Mouse (Mus musculus) forebrain, embryonic 13.5 days (tissue): ENCODE data around the gene Slc22a2. TPM values are rescaled to one million over a fixed set of nuclear protein-coding genes. Genes with fewer than 3 reads are reported as not detected.
"Not testable (repeated sequence)": the region's sequence is repeated elsewhere in the genome, so short reads cannot be mapped to it uniquely, and the experiment has no call there.

Source experiments
- ATAC-seq: fragments of 200-750 bp; cut with Nextera tagmentation; 2 replicates; pipeline ENCODE4 v1.8.0; 2017
- H3K27ac ChIP-seq: fragments of 300-500 bp; sonication (generic); 2 replicates; pipeline ENCODE4 v1.5.1; 2015; ENCODE audit warnings: inconsistent platforms, mild to moderate bottlenecking, moderate library complexity
- H3K27me3 ChIP-seq: fragments of 300-500 bp; sonication (generic); 2 replicates; pipeline ENCODE4 v1.6.1; 2015; ENCODE audit warnings: mild to moderate bottlenecking, inconsistent platforms
- H3K36me3 ChIP-seq: fragments of 300-500 bp; sonication (generic); 2 replicates; pipeline ENCODE4 v1.6.1; 2015; ENCODE audit warnings: mild to moderate bottlenecking, inconsistent platforms; ENCODE audit not compliant: poor library complexity, severe bottlenecking
- H3K4me1 ChIP-seq: fragments of 300-500 bp; sonication (generic); 2 replicates; pipeline ENCODE4 v1.6.1; 2015; ENCODE audit warnings: inconsistent platforms
- H3K4me2 ChIP-seq: fragments of 300-500 bp; sonication (generic); 2 replicates; pipeline ENCODE4 v1.6.1; 2015; ENCODE audit warnings: inconsistent platforms, mild to moderate bottlenecking, moderate library complexity
- H3K4me3 ChIP-seq: fragments of 300-500 bp; sonication (generic); 2 replicates; pipeline ENCODE4 v1.5.1; 2015; ENCODE audit warnings: mild to moderate bottlenecking, inconsistent platforms
- H3K9ac ChIP-seq: fragments of 300-500 bp; sonication (generic); 2 replicates; pipeline ENCODE4 v1.6.1; 2015; ENCODE audit warnings: mild to moderate bottlenecking, inconsistent platforms
- H3K9me3 ChIP-seq: fragments of 300-500 bp; sonication (generic); replicated peaks from 2 replicates; pipeline ENCODE4 v1.6.1; 2016; ENCODE audit warnings: inconsistent platforms
- WGBS: fragments of 180-500 bp; shearing (Covaris S2); methylation state at CpG from one replicate; pipeline ENCODE4 v1.1.7; 2015; 5-methylcytosine and 5-hydroxymethylcytosine counted together
- polyA plus RNA-seq: library from polyadenylated mRNA; unstranded; fragments of >200 nt; fragmentation: Nextera tagmentation; extraction: Ambion mirVana; gene quantifications from 2 replicates; pipeline ENCODE4 v1.2.1, GENCODE M21; 2015

Gene Slc22a2
- polyA plus RNA-seq, 1 experiment from 2014 or later: 0.17 TPM

DNA sequence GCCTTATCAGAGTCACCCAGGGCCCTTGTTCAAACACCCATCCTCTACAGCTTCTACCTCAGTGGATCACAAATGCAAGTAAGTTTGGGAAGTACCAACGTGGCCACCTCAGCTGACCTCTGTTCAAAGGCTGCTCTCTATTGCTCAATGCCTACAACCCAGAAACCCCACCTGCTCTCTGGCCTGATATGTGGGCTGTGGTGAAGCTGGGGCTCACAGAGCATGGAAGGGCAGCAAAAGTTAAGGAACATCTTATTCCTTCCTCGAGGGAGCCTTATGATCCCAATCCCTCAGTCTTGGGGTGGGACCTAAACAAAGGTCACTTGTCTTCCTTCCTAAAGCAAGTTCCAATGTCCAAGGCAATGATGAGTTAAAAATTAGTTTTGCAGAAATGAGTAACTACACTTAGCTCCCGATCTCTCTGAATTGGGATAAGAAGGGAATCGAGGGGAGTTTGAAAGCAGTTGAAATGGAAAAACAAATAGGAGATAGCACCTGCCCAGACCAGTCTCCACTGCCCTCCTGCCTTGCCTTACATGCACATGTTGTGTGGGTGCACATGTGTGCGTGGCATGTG is 87.2 kb downstream of the Slc22a2 start:
- Histone ChIP-seq H3K36me3 (no peaks in the 10 kb centered on the region), H3K4me2 (no peak overlapping the region), H3K27me3 (no peaks in the 10 kb centered on the region), H3K4me1 (no peaks in the 10 kb centered on the region), H3K9me3 (no peaks in the 10 kb centered on the region), H3K9ac (no peak overlapping the region), H3K27ac (no peak overlapping the region), H3K4me3 (no peak overlapping the region)
- no peak for ATAC-seq
- WGBS: 87% methylated on average over 5 of the region's 5 CpGs

DNA sequence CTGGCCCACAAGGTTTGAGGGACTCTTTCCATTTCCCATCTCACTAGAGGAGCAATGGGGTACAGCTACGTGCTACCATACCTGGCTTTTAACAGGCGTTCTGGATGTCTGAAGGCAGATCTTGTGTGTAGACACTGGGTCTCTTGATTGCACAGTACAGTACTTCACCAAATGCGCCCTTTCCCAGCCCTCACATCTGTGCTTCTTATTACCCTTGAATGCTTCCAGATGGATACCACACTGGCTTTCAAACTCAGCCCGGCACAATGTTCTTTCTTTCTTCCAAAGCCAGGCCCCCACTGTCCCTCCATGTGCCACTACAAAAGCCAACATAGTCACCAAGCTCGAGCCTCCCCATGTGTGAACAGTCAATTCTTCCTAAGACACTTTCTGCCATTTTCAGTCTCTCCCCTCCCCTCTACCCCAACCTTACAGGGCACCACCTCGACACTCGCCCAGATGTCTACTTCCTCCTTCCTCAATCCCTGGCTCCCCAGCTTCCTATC is 88.4 kb downstream of the Slc22a2 start:
- ATAC-seq: no peak
- no peaks in the 10 kb centered on the region for H3K27me3 ChIP-seq
- no peaks in the 10 kb centered on the region for H3K4me1 ChIP-seq
- no peaks in the 10 kb centered on the region for H3K36me3 ChIP-seq
- no peaks in the 10 kb centered on the region for H3K9me3 ChIP-seq
- no peak overlapping the region for H3K9ac ChIP-seq
- no peak overlapping the region for H3K4me3 ChIP-seq
- no peak overlapping the region for H3K27ac ChIP-seq
- H3K4me2 ChIP-seq: no peak overlapping the region
- WGBS: 74% methylated on average over 7 of the region's 7 CpGs

DNA sequence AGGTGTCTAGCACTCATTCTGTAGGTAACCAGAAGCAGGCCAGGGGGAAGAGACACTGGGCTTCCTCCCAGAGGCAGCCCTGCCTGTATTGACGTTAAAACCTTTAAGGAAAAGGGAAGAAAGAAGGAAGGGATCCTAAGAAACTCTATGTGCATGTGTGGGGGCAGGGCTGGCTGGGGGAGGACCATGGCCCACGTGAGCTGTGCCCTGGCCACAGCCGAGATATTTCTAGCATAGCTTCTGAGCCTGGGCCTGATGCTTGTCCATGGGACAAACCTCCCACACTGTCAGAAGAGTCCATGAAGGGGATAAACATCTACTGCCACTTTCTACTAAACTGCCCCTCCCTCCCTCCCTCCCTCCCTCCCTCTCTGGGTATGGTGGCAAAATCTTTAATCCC is 89.9 kb downstream of the Slc22a2 start:
- Histone ChIP-seq H3K27ac (no peak overlapping the region), H3K9me3 (no peaks in the 10 kb centered on the region), H3K4me3 (no peak overlapping the region), H3K9ac (no peak overlapping the region), H3K27me3 (no peaks in the 10 kb centered on the region), H3K36me3 (no peaks in the 10 kb centered on the region), H3K4me2 (no peak overlapping the region), H3K4me1 (no peaks in the 10 kb centered on the region)
- no peak for ATAC-seq
- 65% methylated on average over 3 of the region's 3 CpGs for WGBS

DNA sequence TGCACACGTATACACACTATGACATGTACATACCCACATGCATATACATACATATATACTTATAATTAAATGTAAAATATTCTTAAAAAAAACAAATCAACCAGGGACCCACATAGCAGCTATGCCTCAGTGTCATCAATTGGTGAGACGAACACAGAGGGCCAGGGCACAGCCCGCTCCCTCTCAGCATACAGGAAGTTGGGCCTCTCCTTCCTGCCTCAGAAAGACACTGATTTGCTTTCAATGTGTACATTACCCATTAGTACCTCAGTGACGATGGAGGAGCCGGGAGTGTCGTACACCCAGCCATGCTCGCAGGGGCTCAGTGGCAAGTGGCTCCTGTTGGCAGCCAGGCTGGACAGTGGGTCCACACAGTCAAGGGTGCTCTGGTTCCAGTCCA is 91.0 kb downstream of the Slc22a2 start:
- H3K9ac ChIP-seq, H3K4me1 ChIP-seq, ATAC-seq, H3K36me3 ChIP-seq, H3K27ac ChIP-seq, H3K4me2 ChIP-seq, H3K4me3 ChIP-seq, H3K27me3 ChIP-seq, H3K9me3 ChIP-seq: not testable (repeated sequence)
- 89% methylated on average over 7 of the region's 7 CpGs for WGBS

DNA sequence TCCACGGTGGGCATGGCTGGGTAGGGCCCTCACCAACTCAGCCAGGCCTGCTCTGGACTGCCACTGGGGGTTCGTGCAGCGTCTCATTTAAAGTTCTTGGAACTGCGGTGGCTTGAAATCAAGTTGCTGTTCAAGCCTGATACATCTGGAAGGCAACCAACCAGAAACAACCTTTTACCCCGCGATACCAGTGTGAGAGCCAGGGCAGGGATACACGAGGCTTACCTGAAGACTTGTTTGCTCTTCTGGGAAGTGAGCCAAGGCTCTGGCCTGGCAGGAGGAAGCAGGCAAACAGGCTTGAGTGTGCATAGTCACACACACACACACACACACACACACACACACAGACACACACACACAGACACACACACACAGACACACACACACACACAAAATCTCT is 91.7 kb downstream of the Slc22a2 start, which contains the start of gene Slc22a1:
Gene Slc22a1 (minus strand): TSS at position 184 of the 400 bp plus-strand sequence.
- no peak within 1 kb of the TSS for H3K9ac ChIP-seq
- no peaks in the 10 kb centered on the region for H3K9me3 ChIP-seq
- H3K4me2 ChIP-seq: no peak within 1 kb of the TSS
- no peak within 1 kb of the TSS for H3K27ac ChIP-seq
- no peak within 1 kb of the TSS for H3K4me3 ChIP-seq
- H3K36me3 ChIP-seq: peaks cover 4% of the 10 kb centered on the region; the same call in 1 of the 2 replicates
- no peak for ATAC-seq
- H3K4me1 ChIP-seq: no peaks in the 10 kb centered on the region
- WGBS: 84% methylated on average over 7 of the region's 7 CpGs
- H3K27me3 ChIP-seq: no peaks in the 10 kb centered on the region

DNA sequence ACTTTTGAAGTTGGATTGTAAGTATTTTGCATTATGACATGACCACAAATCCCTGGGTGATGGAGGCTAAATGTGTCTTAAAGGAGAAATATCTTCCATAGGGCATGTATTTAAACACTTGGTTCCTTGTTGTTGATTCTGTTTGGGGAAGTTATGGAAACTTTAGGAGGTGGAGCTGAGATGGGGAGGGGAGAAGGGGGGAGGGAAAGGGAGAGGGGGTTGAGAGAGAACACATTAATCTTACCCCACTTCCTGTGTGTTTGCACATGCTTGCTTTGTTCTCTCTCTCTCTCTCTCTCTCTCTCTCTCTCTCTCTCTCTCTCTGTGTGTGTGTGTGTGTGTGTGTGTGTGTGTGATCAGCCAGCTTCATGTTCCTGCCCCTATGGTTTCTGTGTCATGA is 93.2 kb downstream of the Slc22a2 start:
- Histone ChIP-seq H3K4me1 (no peaks in the 10 kb centered on the region), H3K4me3 (no peak overlapping the region), H3K36me3 (peaks cover 12% of the 10 kb centered on the region), H3K27me3 (no peaks in the 10 kb centered on the region), H3K9ac (no peak overlapping the region), H3K9me3 (no peaks in the 10 kb centered on the region), H3K27ac (no peak overlapping the region), H3K4me2 (no peak overlapping the region)
- no peak for ATAC-seq

Other genes with a start within 250 kb of the Slc22a2 start
- gene Plg, start 205.5 kb upstream of the Slc22a2 start, polyA plus RNA-seq: 0.10 and 0.40 TPM in 2 replicates
- 0.10 and 0.11 TPM in 2 replicates for gene Slc22a3, start 76.4 kb upstream of the Slc22a2 start, polyA plus RNA-seq
- gene Slc22a1, start 91.7 kb downstream of the Slc22a2 start, polyA plus RNA-seq: not detected in 2 replicates
- gene Igf2r, start 185.5 kb downstream of the Slc22a2 start, polyA plus RNA-seq: 10.5 and 11.7 TPM in 2 replicates